Mouse (Mus musculus) embryonic stem cell, embryonic (primary cell): ENCODE results near the gene Lgr4.

Source experiments
- CTCF ChIA-PET, 4 experiments: fragments of 300-600 bp in 2 of 4; fragments of 350-600 bp in 2 of 4; sonication (Branson Sonifier 250); formaldehyde crosslinking; loops; one replicate each; lab custom pipeline; 2022; ENCODE audit warnings: inconsistent platforms in 2 of 4; lab: Charles Lee
- POLR2A ChIA-PET, 4 experiments: fragments of 300-600 bp in 2 of 4; fragments of 350-600 bp in 2 of 4; sonication (Branson Sonifier 250); formaldehyde crosslinking; loops; one replicate each; lab custom pipeline; 2022; ENCODE audit warnings: antibody characterized with exemption in 4 of 4, inconsistent platforms in 1 of 4; lab: Charles Lee

Gene Lgr4

DNA sequence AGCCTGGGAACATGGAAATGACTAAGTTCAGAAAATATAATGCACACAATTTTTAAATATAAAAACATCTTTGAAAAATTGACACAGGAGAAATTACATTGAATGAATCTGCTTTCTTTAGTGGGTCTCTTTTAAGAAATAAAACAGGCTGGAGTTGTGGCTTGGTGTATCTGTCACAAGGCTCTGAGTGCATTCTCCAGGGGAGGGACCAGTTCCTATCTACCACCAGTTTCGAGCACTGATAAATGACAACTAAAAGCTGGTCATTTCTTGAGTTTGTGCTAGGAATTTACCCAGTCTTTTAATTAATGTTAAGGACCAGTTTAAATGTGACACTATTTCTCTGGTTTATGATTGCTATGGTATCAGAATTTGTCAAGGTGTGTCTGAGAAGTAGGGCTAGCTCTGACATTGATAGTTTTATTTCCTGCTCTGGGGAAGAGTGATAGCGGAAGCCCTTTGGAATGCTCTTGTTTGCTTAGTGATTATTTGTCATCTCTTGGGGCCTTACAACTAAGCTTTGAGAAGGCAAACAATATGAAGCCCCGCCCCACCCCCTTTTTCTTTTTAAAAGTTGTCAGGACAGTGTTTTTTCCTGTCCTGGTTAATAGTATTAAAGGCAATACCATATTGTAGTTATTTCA is 88.3 kb downstream of the Lgr4 start:
- ChIA-PET CTCF (no interaction called here), POLR2A (interaction anchor here in 1 of 4 experiments (0.8 to 0.9 kb wide), 2 partner anchors 17 to 26 kb away, joined by 3 read pairs; no protein-coding TSS in a partner anchor)

DNA sequence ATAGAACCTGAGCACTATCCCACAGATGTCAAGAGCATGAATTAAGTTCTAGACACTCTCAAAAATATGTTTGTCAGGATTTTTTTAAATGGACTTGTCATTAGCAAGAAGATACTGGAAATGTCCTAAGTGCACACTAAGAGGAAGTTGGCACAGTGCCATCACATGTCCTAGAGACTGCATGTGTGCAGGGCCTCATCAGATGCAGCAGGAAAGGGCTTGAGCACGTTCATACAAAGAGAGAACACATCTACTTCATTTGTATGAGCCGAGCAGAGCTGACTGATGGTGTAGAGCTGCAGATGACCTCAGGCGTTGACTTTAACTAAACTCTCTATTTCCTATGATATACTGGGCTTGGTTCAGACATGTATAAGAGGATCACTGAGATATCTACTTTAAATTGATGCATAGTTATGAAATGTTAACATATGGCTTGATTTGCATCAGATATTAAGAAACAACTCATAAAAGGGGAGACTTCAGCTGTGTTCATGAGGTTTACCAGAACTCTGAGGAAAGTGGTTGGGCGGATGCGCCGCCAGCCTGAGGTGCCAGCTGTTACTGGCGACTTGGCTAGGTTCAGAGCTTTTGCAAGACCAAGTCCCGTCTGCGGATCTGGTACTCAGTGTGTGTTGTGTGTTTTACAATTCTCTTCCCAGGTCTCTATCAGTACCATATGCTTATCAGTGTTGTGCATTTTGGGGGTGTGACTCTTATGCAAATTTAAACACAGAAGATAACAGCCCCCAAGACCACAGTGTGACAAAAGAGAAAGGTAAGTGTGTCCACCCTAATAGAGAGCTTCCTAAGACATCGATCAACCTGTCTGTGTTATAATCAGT is 90.2 kb downstream of the Lgr4 start:
- CTCF ChIA-PET = no interaction called here
- POLR2A ChIA-PET = interaction anchor here in 2 of 4 experiments (0.9 to 1.5 kb wide), 3 partner anchors 10 to 91 kb away, joined by 3 read pairs; partner anchors contain the start of gene Ccdc34 (in 1 of the 2)

GRCm38 (mm10) chr2:110009449-110009848 is 92.0 kb downstream of the Lgr4 start:
- POLR2A ChIA-PET = interaction anchor here in 3 of 4 experiments (0.6 to 1.8 kb wide), 5 partner anchors 8 to 287 kb away, joined by 3 to 4 read pairs (median 4); partner anchors contain the start of gene Ccdc34 (in 2 of the 3)
- CTCF ChIA-PET = interaction anchor here in 2 of 4 experiments (0.7 to 1.2 kb wide), 2 partner anchors 105 kb away, joined by 4 to 9 read pairs; no protein-coding TSS in a partner anchor

DNA sequence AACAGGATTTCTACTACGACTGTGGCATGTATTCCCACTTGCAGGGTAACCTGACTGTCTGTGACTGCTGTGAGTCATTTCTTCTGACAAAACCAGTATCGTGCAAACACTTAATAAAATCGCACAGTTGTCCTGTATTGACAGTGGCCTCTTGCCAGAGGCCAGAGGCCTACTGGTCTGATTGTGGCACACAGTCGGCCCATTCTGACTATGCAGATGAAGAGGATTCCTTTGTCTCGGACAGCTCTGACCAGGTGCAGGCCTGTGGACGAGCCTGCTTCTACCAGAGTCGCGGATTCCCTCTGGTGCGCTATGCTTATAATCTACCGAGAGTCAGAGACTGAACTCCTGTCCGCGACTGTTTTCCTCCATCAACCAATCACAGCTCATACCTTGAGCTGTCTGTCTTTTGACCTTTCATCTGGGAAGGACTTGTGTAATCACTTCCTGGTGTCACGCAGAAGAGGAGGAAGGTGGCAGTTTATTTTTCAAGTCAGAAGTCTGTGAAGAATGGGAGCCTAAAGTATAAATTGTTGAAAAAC is 94.8 kb downstream of the Lgr4 start:
- POLR2A ChIA-PET = interaction anchor here in 2 of 4 experiments (0.6 to 3.3 kb wide), 5 partner anchors 69 to 95 kb away, joined by 3 to 11 read pairs (median 5); partner anchors contain the start of gene Lgr4 (in 2 of the 2)
- CTCF ChIA-PET = interaction anchor here in 1 of 4 experiments (1.8 kb wide), 1 partner anchor 108 kb away, joined by 7 read pairs; no protein-coding TSS in a partner anchor

- ChIA-PET POLR2A (interaction anchor here (0.6 to 4.2 kb wide), 28 partner anchors 8 to 186 kb away, joined by 3 to 33 read pairs (median 3); partner anchors contain the start of genes Lgr4 (in 3 of the 4) and Lin7c (in 1 of the 4)), CTCF (interaction anchor here (0.6 to 1.8 kb wide), 4 partner anchors 55 to 190 kb away, joined by 3 to 8 read pairs (median 5); no protein-coding TSS in a partner anchor)
Measured at GRCm38 (mm10) chr2:110017087-110017486, 99.6 kb downstream of the Lgr4 start.

GRCm38 (mm10) chr2:110017616-110018505 is 100.4 kb downstream of the Lgr4 start, which contains the start of gene Ccdc34:
TSS of gene Ccdc34 (plus strand) at chr2:110017817.
- POLR2A ChIA-PET = interaction anchor here (0.6 to 4.2 kb wide), 34 partner anchors 9 to 185 kb away, joined by 3 to 33 read pairs (median 3); partner anchors contain the start of genes Lgr4 (in 4 of the 4) and Lin7c (in 1 of the 4)
- CTCF ChIA-PET = interaction anchor here (0.6 to 1.8 kb wide), 5 partner anchors 54 to 189 kb away, joined by 3 to 8 read pairs (median 4); no protein-coding TSS in a partner anchor

- ChIA-PET CTCF (no interaction called here), POLR2A (interaction anchor here in 1 of 4 experiments (1.0 to 4.2 kb wide), 5 partner anchors 52 to 129 kb away, joined by 3 to 24 read pairs (median 3); partner anchors contain the start of genes Lgr4 and Lin7c)
Measured at GRCm38 (mm10) chr2:110019656-110020055, 102.2 kb downstream of the Lgr4 start.

DNA sequence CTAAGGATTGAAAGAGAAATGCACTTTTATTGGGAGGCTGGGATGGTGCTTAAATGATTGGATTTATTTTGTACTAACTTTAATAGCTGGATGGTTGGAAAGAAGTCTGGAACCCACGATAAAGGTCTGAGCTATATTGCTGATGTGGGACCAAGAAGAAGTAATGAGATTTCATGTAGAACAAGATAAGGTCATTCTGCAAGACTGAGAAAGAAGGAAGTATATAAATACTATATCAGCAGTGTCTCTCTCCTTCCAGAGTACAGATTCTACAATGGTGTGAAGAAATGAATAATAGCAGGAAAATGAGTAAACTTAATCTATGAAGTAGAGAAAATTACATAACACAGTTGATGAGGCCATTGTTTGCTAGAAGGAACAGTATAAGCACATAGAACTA is 103.0 kb downstream of the Lgr4 start:
- ChIA-PET CTCF (no interaction called here), POLR2A (interaction anchor here in 1 of 4 experiments (1.0 kb wide), 1 partner anchor 124 kb away, joined by 3 read pairs; no protein-coding TSS in a partner anchor)

- ChIA-PET CTCF (no interaction called here), POLR2A (interaction anchor here in 2 of 4 experiments (0.6 to 1.0 kb wide), 3 partner anchors 14 to 119 kb away, joined by 3 read pairs; partner anchors contain the start of genes Ccdc34 (in 1 of the 2) and Lgr4 (in 1 of the 2))
Measured at GRCm38 (mm10) chr2:110036265-110036664, 118.8 kb downstream of the Lgr4 start.

GRCm38 (mm10) chr2:110036665-110037064 is 119.2 kb downstream of the Lgr4 start:
- ChIA-PET CTCF (no interaction called here), POLR2A (interaction anchor here in 2 of 4 experiments (0.6 to 1.0 kb wide), 2 partner anchors 14 to 19 kb away, joined by 3 read pairs; partner anchors contain the start of gene Ccdc34 (in 1 of the 2))

DNA sequence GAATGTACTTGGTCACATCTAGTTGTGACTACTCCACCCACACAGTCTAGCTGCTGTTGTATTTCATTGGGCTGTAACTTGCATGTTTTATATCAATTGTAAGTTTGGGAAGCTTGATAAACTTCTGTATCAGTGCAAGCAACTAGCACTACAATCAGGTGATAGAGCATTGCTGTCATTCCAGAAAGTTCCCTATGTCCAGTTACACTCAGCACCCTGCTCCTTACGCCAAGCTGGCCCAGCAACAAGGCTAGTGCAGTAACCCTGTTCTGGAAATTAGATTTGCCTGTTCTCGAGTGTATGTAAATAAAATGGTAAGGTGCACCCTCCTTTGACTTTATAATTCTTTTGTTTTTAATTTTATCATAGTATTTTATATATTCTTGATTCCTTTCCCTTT is 119.8 kb downstream of the Lgr4 start:
- POLR2A ChIA-PET = no interaction called here
- CTCF ChIA-PET = no interaction called here

- ChIA-PET POLR2A (no interaction called here), CTCF (no interaction called here)
Measured at GRCm38 (mm10) chr2:110038341-110038740, 120.9 kb downstream of the Lgr4 start.

- POLR2A ChIA-PET = interaction anchor here in 1 of 4 experiments (0.7 to 1.2 kb wide), 2 partner anchors 70 to 76 kb away, joined by 3 read pairs; no protein-coding TSS in a partner anchor
- CTCF ChIA-PET = no interaction called here
Measured at GRCm38 (mm10) chr2:110042861-110043760, 125.7 kb downstream of the Lgr4 start.

GRCm38 (mm10) chr2:110058424-110058823 is 141.0 kb downstream of the Lgr4 start:
- POLR2A ChIA-PET = interaction anchor here in 1 of 4 experiments (1.3 kb wide), 1 partner anchor 141 kb away, joined by 3 read pairs; the partner anchor contains the start of gene Lgr4
- CTCF ChIA-PET = no interaction called here

DNA sequence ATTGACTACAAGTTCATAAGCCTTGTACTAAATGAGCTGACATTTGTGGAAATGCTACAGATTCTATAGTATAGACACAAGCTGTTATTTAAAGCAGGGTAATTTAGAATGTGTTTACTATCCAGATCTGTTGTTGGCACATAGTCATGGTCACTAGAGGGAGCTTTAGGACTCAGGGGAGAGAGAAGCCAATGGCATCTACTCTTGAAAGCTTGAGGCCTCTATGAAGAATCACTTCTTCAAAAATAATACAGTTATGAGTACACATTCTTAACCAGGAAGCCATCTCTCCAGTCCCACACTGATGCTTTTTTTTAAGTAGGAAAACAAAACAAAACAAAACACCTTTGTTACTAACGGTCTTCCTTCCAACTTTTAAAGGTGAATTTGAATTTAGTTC is 145.7 kb downstream of the Lgr4 start:
- CTCF ChIA-PET = interaction anchor here in 2 of 4 experiments (0.5 to 1.5 kb wide), 2 partner anchors 142 to 162 kb away, joined by 5 to 6 read pairs; no protein-coding TSS in a partner anchor

More for the DNA sequence above, 145.7 kb downstream of the Lgr4 start:
- POLR2A ChIA-PET = interaction anchor here in 1 of 4 experiments (1.2 kb wide), 1 partner anchor 17 kb away, joined by 3 read pairs; no protein-coding TSS in a partner anchor
